Mouse (Mus musculus) adrenal gland, postnatal 10 days (tissue): Measurements from ENCODE around the gene Akap8l. TPM values are rescaled to one million over a fixed set of nuclear protein-coding genes. Genes with fewer than 3 reads are reported as not detected.

Experiments used
- DNase-seq: peaks from one replicate; pipeline ENCODE4 v3.0.0; 2021; ENCODE audit warnings: mixed read lengths
- long read RNA-seq, 2 experiments: library from polyadenylated mRNA; stranded (forward); transcript quantifications; one replicate each; pipeline ENCODE4 v2.0.0; 2021
- total RNA-seq, 2 experiments: library from RNA; stranded (reverse); gene quantifications; 2 replicates each; pipeline ENCODE4 v1.2.3; 2021

Akap8l gene
- 100 to 1,000 TPM in 1 of 2 experiments, 10 to 100 TPM in 1; 61.0 to 112 TPM for total RNA-seq
- long read RNA-seq, experiment 1, full-length matches to known transcripts = 15 of 45 reads
- long read RNA-seq, experiment 1, partial matches to known transcripts = 13 of 45 reads
- long read RNA-seq, experiment 1, other reads (novel, unspliced or antisense) = 17 of 45 reads
- long read RNA-seq, experiment 2, full-length matches to known transcripts = 11 of 62 reads
- long read RNA-seq, experiment 2, partial matches to known transcripts = 5 of 62 reads
- long read RNA-seq, experiment 2, other reads (novel, unspliced or antisense) = 46 of 62 reads

DNA sequence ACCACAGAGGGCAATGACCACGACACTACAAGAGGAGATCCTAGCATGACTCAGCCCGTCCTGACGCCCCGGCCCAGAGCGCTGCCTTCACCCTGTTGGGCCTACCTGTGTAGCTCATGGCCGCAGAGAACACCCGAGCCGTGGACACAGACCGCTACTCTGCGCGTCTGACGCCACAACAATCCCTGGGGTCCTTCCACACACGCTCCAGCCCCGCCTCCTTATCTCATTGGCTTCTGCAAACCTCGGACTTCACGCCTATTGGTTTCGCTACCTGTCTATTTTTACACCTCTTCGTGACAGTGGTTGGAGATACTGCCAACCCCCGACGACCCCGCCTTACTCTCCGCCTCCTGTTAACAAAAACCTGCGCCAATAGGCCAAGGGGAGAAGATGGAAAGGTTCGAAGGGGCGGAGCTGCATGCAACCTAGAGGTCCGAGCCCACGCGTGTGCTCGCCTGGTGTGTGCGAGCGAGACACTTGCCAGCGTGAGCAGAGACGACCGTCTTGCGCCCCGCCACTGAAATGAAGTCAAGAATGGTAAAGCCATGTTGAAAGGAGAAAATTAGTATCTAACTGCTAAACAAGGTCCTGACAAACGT lies at the start of gene Akap8l:
TSS of gene Akap8l (minus strand) at position 226 of the 602 bp plus-strand sequence.
- DNase-seq = peak; percentile 95

- no peak for DNase-seq
Observed at GRCm38 (mm10) chr17:32396266-32396665, 45.9 kb upstream of the Akap8l start.

GRCm38 (mm10) chr17:32393944-32394343 lies 43.5 kb upstream of the Akap8l start:
- peak; percentile 59 for DNase-seq

- peak; percentile 97 for DNase-seq
Observed at GRCm38 (mm10) chr17:32389101-32389659, 38.8 kb upstream of the Akap8l start, which contains the start of gene Wiz. Gene Wiz (minus strand): TSS chr17:32389439.

DNA sequence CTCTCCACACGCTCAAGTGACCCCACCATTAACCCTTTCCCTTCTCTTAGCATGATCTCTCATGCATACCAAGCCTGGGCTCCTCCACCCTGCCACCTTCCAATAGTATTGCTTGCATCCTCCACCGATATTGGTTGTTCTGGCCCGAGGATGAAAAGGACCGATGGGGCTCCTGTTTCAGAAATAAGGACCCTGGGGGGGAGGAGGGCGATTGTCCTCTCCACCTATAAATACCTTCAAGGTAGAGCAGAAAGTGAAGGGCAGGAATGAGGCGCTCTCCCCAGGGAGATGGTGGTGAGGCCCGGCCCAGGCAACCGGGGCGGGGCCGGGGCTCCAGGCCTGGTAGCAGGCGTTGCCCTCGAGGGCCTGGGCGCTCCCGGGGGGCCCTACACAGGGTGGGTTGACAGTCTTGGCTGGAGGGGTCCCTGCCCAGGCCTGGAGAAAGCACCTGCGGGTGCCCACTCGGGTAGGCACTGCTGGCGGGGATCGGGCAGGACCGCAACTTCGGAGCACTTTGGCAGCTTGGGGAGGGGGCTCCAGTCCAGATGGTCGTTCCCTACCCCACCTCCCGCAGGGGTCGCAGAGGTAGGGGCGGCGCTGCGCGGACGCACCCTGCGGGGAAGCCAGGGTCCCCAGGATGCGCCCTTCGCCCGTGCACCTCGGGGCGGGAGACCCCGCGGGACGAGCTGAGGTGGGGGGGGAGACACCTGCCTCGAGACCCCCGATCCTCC lies 38.1 kb upstream of the Akap8l start:
- DNase-seq = peak; percentile 59

GRCm38 (mm10) chr17:32387986-32388369 lies 37.6 kb upstream of the Akap8l start:
- no peak for DNase-seq

DNA sequence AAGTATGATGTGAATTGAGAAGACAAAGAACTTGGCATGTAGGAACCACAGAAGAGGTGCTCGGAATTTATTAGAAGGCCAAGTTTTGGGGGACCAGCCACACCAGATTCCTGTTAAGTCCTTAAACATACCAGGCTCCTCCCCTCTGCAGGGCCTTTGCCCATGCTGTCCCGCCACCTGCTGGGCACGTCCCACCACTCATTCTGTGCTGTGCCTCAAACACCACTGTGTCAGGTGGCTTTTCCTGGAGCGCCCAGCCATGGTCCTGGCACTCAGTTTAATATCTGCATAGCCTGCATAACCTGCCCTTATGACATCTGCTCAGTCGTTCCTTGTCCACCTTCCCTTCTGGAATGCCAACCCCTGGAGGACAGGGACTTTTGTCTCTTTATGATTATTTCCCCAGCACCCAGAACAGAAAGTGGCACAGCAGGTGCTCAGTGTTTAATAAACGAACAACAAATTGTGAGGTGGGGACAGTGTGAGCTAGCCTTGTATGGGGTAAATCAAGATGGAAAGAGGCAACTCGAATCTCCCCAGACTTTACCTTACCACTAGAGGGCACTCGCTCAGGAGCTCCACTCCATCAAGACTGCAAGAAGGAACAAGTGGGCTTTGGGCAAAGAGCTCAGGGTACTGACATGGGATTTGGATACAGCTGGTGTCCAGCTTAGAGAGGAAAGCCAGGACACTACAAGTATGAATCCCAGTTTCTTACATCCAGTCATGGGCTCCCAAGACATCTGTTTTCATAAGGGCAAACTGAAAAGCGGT lies 36.4 kb upstream of the Akap8l start:
- DNase-seq = no peak

GRCm38 (mm10) chr17:32383661-32384060 lies 33.3 kb upstream of the Akap8l start:
- peak; percentile 42 for DNase-seq

- DNase-seq = peak; percentile 72
Observed at GRCm38 (mm10) chr17:32382576-32382975, 32.2 kb upstream of the Akap8l start.

GRCm38 (mm10) chr17:32378786-32379185 lies 28.4 kb upstream of the Akap8l start:
- no peak for DNase-seq

DNA sequence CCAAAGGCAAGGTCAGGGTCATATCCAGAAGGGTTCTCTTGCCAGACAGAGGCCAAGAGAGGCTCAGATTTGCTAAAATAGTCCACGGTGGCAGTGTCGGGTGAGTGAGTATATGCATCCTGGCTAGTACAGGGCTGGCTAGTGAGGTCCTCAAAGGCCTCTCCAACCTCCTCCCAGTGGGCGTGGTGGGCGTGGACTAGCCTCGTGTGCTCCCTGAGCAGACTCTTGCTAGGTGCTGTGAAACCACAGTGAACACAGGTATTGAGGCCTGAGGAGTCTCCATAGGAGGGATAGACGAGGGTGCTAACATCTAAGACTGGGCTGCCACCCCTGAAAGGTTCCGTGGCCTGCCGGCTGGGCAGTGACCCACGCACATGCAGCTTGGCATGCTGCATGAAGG lies 26.7 kb upstream of the Akap8l start:
- DNase-seq = no peak

DNA sequence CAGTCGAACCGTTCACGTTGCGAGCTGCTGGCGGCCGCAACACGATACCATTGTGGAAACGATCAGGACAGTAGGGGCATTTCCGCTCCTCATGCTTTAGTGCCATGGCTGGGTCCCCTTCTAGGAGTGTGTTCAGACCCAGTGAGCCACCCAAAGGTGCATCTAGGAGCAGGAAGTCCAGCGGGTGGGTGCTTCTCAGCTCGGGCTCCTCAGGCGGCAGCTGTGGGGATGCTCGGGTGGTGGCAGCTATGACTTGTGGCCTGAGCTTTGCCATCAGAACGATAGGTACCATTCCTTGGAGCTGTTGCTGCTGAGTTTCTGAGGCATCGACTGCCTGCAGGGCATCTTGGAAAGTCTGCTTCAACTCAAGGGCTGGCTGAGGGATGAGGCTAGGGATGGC lies 26.1 kb upstream of the Akap8l start:
- no peak for DNase-seq

DNA sequence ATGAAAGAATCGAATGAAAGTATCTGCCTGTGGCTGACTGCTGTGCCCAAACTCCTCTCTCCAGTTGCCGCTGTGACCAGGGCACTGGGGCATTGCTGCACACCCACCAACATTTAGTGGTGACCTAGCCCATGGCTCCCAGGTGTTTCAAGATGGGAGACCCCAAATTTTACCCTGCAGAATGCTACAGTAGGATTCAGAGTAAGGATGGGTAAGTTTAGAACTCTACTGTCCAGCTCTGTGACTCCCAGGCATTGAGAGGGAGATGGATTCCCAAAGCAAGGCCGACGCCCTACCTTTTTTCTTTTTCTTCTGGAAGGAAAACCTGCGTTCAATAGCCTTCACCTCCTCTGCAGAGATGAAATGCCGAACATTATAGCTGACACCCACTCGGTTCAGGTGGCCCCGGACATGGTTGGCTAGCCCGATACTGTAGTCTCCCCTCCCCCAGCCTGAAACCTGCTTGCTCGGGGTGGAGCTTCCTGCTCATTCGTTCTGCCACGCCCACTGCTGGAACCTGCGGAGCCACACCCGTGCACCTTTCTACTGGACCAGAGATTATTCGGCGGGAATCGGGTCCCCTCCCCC lies 18.7 kb upstream of the Akap8l start:
- DNase-seq = no peak

DNA sequence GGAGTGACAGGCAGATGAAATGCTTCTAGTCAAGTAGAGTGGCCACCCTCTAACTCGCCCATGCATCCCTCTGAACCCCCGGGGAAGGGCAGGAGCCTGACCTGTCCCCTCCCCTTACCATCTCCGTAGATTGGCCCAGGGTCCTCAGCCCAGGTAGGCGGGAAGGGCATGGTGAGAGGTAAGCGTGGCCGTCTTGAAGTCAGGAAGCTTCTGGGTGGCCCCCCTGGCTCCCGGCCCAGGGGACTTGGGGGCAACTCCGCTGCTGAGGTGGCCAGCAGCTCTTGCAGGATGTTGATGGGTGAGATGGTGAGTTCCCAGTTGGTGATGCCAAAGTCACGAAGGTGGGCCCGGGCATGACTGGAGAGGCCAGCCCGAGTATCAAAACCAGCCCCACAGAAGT lies 17.3 kb upstream of the Akap8l start:
- DNase-seq = no peak

DNA sequence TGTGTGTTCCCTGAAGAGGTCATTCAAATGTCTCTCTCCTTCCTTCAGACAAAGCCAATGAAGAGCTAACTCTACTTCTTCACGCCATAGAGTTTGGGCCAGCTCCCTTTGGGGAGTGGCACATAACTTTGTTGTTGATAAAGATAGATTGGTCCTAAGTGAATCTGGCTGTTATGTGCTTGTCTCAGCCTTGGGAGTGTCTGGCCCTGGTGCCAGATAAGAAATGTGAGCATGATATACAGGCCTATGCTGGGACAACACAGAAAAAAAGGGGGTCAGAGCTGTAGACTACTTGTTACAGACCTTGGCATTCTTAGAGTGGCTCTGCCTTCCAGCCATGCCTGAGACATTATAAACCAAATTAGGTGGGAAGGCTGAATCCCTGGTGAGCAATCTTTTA lies 14.9 kb upstream of the Akap8l start:
- no peak for DNase-seq

DNA sequence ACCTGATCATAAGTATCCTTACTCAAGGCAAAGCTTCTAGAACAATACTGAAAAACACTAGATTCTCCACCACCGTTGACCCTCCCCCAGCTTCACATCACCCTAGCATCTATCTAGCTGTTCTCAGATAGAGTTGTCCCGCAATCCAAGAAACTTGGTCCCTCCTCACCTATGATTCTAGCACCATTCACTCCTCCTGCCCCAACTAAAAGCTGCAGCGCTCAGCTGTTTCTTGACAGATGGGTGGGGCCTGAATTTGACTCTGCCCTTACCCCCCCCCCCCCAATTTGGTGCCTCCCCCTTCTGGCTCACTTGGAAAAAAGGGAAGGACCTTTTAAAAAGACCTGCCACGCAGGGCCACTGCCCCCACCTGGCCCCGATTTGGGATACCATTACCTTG lies 14.4 kb upstream of the Akap8l start:
- DNase-seq = no peak

DNA sequence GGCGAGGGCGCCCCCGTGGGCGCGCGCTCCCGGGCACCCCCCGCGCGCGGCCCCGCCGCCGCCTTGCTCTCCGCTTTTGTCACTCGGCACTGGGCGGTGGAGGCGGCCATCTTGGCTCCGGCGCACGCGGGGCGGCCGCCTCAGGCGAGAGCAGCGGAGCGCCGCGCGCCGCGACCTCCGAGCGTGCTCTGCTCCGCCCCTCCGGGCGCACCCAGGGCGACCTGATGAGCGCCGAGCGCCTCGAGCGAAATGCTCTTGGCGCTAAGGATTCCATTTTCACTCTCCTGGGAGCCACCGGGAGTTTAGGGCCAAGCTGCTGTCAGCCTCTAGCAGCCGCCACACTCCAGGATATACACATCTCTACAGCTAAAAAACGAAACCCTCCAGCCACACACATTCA lies 13.9 kb upstream of the Akap8l start:
- peak; percentile 95 for DNase-seq

DNA sequence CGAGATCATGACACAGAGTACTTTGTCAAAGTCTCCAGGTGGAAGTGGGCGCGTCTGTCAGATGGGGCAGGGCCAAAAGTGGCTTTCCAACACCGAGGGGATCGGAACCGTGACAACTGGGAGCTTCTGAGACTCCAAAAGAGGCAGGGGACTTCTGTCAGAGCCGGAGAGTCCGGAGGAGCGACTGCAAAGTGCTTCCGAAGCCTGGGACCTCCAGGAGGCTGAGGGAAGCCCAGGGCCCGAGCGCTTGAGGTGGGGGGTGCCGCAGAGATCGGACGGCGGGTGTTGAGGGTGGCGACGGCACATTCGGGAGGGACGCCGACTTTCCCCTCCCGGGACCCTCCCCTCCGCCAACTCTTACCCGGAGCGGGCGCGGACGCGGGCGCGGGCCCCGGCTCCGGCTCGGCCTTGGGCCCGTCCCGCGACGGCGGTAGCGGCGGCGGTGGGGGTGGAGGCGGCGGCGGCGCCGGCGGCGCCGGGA lies 13.5 kb upstream of the Akap8l start:
- no peak for DNase-seq

DNA sequence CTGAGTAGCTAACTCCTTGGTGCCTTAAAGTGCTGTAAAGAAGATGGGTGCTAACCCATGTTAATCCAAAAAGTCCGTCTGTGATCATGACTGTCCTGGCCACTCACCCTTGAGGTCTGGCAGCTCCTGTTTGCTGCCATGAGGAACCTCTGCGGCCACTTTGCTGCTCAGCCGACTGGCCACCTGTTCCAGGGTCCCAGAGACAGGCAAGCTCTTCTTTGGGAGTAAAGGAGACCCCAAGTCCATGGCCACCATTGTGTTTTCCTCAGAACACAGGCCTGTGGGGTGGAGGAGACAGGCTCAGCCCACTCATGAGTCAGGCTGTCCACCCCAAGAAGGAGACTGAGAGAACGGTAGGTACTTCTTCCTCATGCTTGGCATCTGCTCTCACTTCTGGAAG lies 12.3 kb upstream of the Akap8l start:
- DNase-seq = no peak

DNA sequence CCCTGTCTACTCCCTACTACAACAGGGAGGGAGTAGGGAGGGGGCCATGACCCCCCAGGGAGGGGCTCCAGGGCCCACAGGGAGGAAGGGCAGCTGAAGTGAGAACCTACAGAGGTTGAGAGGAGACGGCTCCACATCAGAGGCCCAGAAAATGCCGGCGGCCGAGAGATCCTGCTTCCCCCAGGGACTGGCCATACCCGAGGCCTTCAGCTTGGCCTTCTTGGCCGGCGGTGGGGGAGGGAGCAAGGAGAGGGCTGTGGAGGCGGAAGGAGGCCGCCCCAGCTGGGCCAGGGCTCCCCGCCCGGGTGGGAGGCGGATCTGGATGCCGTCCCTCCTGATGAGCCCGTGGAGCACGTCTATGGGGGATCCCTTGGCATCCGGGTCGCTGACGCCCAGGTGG lies 9.5 kb upstream of the Akap8l start:
- DNase-seq = peak; percentile 75

GRCm38 (mm10) chr17:32358943-32359340 lies 8.5 kb upstream of the Akap8l start:
- DNase-seq = no peak
